Mouse (Mus musculus) frontal cortex, adult (tissue): ENCODE data around the gene Rbm47.

Experiments used
- ATAC-seq: cut with Nextera tagmentation; 2 replicates; pipeline ENCODE4 v1.9.2; 2017; ENCODE audit warnings: mild to moderate bottlenecking, moderate library complexity, mixed read lengths; ENCODE audit not compliant: low TSS enrichment

Rbm47 gene

DNA sequence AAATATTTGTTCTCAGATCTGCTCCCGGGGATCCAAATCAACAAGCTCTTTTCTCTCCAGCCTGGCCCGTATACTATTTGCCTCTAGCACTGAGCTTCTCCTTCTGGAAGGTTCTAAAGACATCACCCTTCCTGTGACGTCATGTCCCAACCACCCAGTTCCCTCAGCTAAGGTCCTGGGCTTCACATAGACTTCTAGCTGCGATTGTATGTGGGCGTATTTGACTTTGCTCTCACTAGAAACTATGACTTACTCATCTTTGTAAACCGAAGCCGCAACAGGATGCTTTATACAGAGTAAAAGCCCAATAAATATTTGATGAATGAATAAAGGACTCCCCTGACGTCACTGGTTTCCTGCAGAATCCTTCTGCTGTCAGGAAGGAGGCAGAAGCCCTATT, 7.2 kb downstream of the Rbm47 start:
- ATAC-seq: 0 out of 2 replicates have a peak, but pooled peaks have one; percentile 17

DNA sequence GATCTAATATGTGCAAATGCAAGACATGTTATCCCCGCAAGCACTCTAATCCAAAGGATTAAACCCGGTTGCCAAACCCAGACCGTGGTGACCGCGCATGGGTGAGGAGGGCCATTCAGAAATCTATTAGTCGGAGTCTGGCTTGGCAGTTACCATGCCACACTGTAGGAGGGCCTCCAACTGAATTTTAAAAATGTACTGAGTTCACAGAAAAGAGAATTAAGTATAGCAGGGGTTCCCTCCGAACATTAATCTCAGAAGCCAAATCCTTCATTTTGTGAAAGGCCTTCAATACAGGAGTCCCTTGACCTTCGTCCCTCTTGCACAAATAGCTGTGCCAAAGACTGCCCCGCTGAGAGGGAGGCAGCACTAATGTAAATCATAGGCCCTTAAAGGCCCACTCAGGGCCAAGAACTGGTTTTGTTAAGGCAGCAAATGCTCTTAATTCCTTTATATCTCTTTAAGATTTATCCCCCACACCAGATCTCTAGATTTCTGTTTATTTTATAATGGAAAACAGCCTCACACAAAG, 16.4 kb downstream of the Rbm47 start:
- ATAC-seq: no peak

DNA sequence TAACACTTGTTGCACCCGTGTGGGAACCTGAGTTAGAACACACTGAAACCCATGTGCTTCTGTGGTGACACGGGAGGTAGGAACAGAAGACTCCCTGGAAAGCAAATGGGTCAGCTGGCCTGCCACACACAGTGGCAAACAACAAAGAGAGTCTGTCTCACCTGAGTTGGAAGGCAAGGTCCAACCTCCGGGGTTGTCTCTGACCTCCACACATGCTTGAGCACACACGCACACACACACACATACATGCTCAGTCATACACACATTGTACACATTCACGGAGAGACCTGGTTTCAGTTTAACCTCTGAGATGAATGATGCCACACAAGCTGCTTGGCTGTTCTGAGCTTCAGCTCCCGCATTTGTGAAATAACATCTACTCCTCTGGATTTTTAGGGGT, 18.3 kb downstream of the Rbm47 start:
- no peak for ATAC-seq

DNA sequence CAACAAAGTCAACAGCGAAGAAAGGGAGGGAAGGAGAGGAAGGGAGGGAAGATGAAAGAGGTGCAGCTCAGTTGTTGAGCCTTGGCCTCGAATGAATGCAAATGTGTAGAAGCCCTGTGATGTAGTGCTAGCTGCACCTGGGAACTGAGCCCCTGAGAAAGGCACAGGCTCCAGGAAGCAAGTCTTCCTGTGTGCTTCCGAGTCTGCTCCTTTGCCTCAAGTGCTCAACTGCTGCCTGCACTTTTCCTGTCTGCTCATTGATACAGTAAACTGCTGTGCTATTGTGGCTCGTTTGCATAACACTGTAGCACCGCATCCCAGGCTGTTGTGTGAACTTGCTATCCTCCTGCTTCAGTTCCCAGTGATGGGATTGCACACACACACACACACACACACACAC, 19.4 kb downstream of the Rbm47 start:
- ATAC-seq: no peak

DNA sequence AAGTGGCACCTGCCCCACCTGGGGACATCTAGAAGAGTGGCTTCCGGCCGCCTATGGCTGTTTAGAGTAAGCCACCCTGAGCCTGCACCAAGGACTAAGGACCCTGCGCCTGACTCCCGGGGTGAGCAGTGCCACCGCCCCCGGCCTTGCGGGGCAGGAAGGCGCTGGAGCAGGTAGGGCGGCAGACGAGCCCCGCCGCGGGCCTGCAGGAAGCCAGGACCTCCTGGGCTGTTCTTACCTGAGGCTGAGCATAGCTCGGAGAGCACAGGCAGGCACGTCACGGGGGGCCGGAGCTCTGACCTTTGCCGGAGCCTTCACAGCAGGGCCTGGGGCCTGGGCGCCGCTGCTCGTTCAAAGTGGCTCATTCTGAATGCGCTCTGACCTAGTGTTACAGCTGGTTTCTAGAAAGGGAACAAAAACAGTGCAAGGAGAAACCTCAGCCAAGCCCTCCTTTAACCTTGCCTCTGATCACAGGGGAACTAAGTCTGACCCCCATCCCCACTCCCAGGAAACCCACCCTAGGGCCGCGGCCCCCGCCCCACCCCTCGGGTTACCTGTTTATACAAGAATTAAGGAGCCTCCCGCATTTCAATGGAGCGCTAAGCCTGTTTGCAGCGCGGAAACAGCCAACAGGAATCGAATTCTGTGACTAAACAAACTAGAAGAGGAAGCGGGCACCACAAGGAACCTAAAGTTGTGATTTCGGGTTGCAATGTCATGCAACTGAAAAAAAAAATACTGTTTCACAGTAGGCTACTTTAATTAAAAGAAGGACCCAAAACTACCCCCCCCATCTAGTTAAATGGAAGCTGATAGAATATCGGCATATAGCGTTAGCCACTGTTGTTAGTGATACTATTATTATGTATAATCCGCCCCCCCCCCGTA, 21.4 kb downstream of the Rbm47 start:
- no peak for ATAC-seq

DNA sequence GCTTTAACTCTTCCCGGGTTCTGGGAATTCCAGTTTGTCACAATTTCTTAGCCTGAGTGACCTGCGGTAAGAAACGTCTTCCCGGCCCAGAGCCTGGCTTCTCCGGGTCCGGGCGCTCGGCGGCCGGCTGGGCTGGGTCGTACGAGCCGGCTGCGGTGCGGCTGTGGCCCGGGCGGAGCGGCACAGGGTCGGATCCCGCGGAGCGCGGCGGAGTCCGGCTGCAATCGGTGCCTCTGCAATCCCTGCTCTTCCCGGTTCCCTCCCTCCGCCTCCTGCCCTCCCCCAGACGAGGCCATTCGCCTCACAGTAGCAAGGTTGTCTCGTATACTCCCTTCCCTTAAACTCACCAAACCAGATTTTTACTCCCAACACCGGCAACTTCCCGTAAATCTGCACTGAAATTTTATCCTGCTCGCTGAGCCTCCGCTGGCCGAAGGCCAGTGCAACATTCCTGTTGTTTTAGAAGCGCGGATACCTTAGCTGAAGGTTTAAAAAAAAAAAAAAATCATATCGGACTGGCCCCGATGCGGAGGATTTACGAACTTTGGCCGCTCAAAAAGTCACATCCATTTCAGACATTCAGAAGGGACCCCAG, 22.1 kb downstream of the Rbm47 start:
- peak; percentile 83 for ATAC-seq

DNA sequence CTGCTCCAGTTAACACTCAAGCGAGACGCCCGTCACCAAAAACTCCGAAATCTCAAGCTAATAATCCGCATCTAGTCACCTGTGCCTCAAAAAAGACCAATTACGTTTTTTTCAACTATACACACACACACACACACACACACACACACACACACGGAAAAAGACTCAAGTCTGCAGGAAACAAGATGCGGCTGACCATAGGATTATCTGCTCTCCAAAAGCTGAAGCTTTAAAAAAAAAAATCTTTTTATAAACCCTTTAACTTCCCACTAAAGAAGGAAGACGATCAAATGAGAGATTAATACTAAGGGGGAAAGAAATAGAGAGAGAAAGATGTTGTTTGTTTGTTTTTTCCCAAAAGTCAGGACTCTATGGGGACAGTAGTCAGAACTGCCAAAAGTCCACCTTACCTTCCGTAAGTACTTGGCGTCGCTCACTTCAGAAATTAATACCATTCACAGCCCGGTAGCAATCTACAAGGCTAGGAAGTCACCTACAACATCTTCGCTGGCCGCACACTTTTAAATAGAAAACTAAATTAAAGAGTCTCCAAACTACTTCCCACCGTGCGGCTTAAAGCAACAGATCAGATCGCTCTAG, 22.7 kb downstream of the Rbm47 start:
- peak; percentile 20; the same call in 1 of the 2 replicates for ATAC-seq

DNA sequence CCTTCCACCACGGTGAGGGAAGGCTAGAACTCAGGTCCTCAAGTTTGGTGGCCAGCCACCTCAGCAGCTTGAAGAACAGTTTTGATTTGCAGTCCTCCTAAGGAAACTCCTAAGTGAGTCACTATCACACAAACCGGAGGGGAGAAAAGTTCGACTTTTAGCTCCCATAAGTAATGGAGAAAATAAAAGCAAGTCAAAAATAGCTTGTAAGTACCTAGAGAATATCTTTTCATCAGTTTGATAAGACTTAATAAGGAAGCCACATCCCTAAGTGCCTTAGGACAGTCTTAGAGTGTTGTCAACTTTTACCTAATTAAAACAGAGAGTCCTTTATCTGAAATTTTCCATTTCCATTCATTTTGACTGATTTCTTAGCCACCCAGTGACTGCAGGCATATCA, 23.3 kb downstream of the Rbm47 start:
- ATAC-seq: no peak

DNA sequence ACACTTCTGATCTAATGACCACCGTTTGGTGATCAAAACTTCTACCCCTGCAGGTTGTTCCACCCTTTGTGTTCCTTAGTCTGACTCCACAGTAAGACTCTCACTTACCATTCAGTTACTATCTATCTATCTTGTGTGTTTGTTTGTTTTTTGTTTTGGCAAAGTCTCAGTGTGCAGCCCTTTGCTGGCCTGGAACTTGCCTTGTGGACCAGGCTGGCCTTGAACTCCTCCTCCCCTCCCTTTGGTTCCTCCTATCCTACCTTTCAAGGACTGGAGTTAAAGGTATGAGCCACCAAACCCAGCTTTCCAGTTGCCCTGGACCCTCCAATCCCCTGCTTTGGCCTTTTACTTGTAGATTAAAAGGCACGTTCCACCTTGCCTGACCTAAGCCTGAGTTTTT, 23.8 kb downstream of the Rbm47 start:
- ATAC-seq: no peak

DNA sequence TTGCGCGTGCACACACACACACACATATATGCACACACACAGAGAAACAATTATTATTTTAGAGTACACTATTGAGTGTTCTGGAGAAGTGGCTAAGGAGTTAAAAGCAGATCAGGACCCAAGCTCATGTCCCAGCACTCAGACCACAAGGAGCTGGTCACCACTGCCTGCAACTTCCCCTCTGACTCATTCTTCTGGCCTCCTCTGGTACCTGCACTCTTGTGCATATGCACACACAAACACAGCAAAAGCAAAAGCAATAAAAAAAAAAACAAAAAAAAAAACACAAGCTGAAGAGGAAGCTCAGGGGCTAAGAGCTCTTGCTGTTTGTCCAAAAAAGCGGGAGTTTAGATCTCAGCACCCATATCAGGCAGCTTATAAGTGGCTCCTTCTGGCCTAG, 25.6 kb downstream of the Rbm47 start:
- ATAC-seq: no peak

DNA sequence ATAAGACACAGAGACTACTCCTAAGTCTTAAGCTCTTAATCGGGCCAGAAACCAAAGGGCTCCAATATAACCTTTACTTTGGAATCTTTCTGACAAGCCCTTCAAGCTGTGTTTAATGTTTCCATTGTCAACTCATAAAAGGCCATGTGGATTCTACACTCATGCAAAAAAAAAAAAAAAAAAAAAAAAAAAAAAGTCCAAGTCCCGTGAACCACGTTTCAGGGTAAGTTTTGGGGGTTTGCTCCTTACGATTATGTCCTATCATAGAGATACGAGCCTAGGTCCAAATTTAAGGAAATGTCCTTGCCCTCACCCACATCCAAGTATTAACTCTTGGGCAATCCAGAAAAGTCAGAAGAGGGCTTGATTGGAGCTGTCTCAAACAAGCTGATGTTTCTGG, 27.3 kb downstream of the Rbm47 start:
- ATAC-seq: no peak

DNA sequence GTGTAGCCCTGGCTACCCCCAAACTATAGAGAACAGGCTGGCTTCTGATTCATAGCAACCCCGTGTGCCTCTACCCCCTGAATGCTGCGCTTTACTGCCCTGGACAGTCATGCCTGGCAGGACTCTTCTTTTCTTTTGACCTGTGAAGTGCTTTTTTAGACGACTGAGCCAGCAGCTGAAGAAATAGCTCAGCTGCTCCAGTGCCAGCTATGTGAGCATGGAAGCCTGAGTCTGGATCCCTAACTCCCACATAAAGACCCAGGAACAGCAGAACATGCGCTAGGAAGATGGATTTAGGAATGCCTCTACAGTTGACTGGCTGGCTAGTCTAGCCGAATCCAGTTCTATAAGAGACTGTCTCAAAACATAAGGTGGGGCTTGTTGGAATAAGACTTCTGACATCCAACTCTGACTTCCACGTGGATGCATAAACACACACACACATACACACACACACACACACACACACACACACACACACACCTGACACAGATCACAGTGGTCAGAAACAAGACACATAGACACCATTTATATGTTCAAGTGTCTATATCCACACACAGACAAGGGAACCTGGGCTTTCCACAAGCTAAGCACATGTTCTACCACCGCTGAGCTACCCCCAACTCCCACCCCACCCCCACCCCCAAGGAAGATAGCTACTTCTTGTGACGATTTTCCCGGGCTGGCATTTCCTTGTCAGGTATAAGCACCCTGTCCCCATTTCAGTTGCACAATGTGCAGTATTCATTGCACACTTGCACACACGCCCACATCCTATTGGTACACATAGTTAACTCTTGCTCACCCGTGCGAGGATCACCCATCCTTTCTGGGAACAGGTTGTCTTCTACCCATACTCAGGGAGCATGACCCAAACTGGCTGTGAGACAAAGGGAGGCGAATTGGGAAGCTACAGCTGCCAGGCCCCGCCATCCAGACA, 29.6 kb downstream of the Rbm47 start:
- ATAC-seq: peak; percentile 96

DNA sequence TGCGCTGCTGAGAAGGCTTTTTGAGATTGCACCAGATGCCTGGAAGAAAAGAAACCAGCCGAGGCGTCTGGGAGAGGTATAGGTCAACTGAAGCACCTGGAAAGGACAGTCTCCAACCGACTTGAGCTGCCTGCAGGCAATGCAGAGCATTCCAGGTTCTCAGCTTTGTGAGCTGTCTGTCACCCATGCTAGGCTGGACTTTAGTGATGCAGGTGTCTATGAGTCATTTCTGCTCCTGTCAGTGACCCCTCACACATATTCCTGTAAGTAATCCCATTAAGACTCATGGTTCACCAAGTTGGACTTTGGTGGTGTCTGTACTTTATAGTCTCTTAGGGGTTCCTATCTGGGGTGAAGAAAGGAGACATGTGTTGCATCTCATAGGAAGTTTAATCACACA, 31.4 kb downstream of the Rbm47 start:
- ATAC-seq: no peak

DNA sequence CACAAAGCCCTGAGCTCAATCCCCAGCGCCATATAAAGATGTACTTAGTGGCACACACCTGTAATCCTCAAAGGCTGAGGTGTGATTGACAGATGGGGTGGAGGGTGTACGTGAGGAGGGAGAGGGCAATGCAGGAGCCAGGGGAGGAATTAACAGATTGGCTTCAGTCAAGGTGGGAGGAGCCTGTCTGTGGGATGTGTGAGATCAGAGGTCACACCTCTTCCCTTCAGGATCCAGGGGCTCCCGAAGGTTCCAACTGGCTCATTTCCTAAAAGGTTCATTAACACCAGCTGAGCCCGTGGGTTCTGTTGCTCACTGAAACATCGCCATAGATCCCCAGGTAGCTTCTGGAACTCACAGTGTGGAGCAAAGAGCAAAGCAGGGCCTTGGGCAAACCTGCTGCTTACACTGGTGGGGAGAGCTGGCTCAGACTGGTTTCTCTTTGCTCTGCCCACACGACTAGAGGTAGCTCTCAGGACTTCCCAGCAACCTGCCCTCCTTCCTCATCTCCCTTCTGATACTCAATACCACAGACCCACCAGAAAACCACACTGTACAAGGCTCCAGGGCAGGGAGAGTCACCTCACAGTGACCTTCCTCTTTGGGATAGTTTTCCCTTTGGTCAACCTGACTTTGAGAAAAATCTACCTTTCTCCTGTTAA, 33.2 kb downstream of the Rbm47 start:
- no peak for ATAC-seq

DNA sequence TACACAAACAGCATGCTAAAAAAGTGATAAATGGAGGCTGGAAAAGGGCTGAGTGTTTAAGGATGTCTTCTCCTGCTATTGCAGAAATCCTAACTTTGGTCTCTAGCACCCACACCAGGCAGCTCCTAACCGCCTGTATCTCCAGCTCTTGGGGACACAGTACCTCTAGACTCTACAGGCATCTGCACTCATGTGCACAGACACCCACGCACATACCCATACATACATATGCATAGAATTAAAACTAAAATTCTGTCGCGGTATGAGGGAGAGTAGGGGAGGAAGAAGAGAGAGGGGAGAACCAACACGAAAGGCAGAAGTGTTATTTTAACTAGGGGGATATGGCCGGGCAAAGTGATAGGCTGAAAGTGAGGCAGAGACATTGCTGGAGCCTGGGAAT, 33.7 kb downstream of the Rbm47 start:
- peak; percentile 58 for ATAC-seq

DNA sequence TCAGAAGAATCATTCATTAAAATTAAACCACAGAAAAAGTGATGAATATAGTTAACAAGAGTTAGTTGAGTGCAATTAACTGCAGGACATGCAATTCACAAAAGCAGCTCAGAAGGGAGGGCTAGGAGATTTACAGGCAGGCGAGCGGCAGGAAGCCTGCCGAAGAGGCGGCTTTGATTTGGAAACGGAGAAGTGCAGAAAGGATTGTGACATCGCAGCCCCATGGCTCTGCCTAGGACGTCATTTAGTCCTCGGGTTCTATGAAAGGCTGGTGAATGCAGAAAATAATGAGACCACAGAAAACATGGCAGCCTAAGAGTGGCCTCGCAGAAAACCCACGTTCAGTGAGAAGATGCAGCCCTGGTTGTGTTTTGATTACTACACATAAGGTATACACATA, 34.3 kb downstream of the Rbm47 start:
- ATAC-seq: no peak

DNA sequence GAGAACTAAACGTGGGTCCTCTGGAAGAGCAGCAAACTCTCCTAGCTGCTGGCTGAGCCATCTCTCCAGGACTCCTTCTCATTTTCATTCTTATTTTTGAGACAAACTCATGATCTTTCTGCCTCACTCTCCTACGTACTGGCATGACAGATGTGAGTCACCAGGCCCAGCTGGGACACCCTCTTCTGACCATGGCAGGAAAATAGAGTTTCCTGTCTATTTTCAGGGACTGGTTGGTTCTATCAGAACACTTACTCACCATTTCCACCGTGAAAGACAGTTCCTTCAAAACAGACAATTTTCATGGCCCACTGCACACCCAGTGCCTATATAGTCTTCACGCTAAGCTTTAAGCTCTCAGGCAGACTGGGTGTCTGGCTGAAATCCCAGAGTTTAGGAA, 35.7 kb downstream of the Rbm47 start:
- ATAC-seq: peak; percentile 90

DNA sequence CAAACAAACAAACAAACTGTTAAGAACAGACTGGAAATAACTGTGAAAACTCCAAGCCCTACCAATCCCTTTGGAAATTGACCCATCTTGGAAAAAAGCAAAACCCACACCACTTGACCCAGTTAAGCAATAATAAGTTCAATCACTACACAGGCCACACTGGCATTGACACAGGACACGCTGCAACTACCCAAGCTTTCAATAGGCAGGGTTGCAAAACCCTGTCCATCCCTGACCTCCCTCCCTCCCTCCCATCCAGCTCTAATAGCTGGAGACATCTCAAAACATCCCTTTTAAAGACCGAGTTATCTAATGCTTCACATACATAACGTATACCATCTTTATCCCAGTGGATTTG, 37.1 kb downstream of the Rbm47 start:
- ATAC-seq: no peak

DNA sequence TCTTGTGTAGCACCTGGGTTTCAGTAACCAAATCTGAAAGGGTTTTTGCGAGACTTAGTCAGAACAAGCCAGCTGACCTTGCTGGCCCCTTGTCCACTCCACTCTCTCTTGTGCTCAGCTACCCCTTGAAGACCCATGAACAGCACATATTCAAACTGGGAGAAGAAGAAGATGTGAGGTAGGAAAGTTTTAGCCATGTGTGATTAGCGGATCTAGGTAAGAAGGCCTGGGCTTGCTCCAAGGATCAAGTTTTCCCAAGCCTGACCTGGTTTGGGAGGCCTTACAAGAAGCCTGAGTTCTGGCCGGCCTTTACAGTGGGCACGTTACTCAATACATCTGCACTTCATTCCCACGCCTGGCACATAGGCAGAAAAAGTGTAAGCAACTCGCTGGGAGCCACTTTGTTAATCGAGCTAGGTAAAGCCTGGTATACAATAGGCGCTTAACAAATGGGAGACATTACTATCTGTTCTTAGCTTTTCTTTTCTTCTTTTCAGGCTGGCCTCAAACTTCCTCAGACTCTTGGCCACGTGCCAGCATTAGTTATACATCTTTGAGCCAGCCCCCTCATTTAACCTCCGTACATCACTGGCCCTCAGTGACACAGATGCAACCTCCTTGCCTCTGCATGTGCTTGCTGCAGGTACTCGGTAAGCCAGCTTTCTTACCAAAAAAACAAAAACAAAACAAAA, 37.6 kb downstream of the Rbm47 start:
- ATAC-seq: no peak

DNA sequence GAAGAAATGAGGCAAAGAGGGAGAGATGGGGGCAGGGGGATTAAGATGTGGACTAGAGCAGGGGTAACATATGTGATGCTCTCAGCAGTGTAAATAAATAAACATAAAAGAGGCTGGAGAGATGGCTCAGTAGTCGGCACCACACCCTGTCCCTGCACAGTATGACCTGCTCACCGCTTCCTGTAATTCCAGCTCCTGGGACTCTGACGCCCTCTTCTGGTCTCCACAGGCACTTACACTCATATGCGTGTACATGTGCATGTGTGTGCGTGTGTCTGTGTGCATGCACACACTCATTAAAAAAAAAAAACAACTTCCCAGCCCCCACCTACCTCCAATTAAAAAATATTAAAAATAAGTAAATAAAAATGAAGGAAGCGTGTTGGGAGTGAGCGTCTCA, 38.3 kb downstream of the Rbm47 start:
- no peak for ATAC-seq

DNA sequence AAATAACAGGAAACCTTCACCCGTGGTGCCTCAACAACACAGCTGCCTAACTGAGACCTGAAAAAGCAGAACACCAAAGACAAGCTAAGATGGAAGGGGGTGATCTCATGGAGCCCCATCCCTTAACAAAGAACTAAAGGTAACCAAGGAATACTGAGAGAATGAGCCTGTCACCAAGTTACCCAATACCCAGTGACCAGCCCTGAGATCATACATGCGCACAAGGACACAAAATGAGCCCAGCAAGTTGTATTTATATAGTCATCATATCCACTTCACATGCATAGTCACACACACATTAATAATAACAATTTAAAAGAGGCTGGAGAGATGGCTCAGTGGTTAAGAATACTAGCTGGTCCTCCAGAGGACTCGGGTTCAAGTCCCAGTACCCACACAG, 44.0 kb downstream of the Rbm47 start:
- no peak for ATAC-seq
